Mouse (Mus musculus): ENCODE results near the gene Pdlim5.

- no peak for TF ChIP-seq CTCF (IDR thresholded peaks at IDR 0.05; ENCODE audit: extremely low read depth, insufficient read depth, low read length)
- no peak for TF ChIP-seq POLR2A (IDR thresholded peaks at IDR 0.05; ENCODE audit: extremely low read depth, insufficient read depth, low read length)
Observed at GRCm38 (mm10) chr3:142339440-142340251, 55.9 kb downstream of the Pdlim5 start.

All from cortical plate, adult 2 months (tissue).